ENCODE assay signal across 8 mouse cellular contexts in the genomic region with DNA sequence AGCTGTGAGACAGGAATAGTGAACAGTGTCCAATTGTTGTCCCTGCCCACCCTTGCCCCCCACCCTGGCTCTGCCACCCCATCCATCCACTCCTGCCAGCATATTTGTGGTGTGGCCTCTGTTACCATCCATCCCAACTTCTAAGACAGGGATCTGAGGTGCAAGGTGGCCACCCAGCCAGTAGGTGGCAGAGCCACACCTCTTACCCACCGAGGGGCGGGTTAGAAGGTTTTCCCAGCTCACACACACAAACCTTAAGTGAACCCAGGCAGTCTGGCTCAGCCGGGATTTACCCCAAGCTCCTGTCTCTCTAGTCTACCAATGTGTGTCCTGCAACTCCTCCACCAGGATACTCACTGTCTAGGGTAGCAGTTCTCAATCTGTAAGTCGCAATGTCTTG. TPM values are rescaled to one million over a fixed set of nuclear protein-coding genes. Genes with fewer than 3 reads are reported as not detected.
DNase-seq lines count a peak whose midpoint lies in the region; ATAC-seq and TF ChIP-seq lines count a peak whose summit lies in the region.

No protein-coding gene starts in this region.

- H3K27ac ChIP-seq in intestine, postnatal 0 days (ENCODE audit: low read depth, low read length), result no peak overlapping the region
- no peak overlapping the region for H3K27ac ChIP-seq in intestine, embryonic 16.5 days (ENCODE audit: low read length)
- H3K27ac ChIP-seq in liver, embryonic 13.5 days, result no peak overlapping the region
- no peak overlapping the region for H3K27ac ChIP-seq in intestine, embryonic 15.5 days

- H3K4me2 ChIP-seq in intestine, postnatal 0 days (replicated peaks; ENCODE audit: low read depth), result no peak overlapping the region
- H3K4me2 ChIP-seq in intestine, embryonic 16.5 days (ENCODE audit: low read depth, low read length), result no peak overlapping the region
- no peak overlapping the region for H3K4me2 ChIP-seq in liver, embryonic 13.5 days
- H3K4me2 ChIP-seq in intestine, embryonic 15.5 days (replicated peaks), result no peak overlapping the region

- H3K9me3 ChIP-seq in intestine, postnatal 0 days (ENCODE audit: control insufficient read depth), result no peaks in the 10 kb centered on the region
- H3K9me3 ChIP-seq in intestine, embryonic 16.5 days (ENCODE audit: control insufficient read depth, low read length), result no peaks in the 10 kb centered on the region
- H3K9me3 ChIP-seq in liver, embryonic 13.5 days (replicated peaks), result no peaks in the 10 kb centered on the region
- H3K9me3 ChIP-seq in intestine, embryonic 15.5 days, result no peaks in the 10 kb centered on the region

- 20% methylated on average over 4 of the region's 4 CpGs for WGBS in intestine, postnatal 0 days
- WGBS in intestine, embryonic 16.5 days, result 22% methylated on average over 4 of the region's 4 CpGs
- WGBS in liver, embryonic 13.5 days (ENCODE audit: insufficient replicate concordance), result 21% methylated on average over 4 of the region's 4 CpGs
- 22% methylated on average over 4 of the region's 4 CpGs for WGBS in intestine, embryonic 15.5 days

- no peaks in the 10 kb centered on the region for H3K36me3 ChIP-seq in intestine, postnatal 0 days (ENCODE audit: control insufficient read depth, insufficient read depth)
- no peaks in the 10 kb centered on the region for H3K36me3 ChIP-seq in intestine, embryonic 16.5 days (ENCODE audit: control insufficient read depth, insufficient read depth, low read length)
- H3K36me3 ChIP-seq in liver, embryonic 13.5 days, result no peaks in the 10 kb centered on the region
- no peaks in the 10 kb centered on the region for H3K36me3 ChIP-seq in intestine, embryonic 15.5 days

- no peak overlapping the region for H3K9ac ChIP-seq in intestine, postnatal 0 days (ENCODE audit: low read depth, low read length)
- no peak overlapping the region for H3K9ac ChIP-seq in intestine, embryonic 16.5 days (ENCODE audit: low read depth, low read length)
- H3K9ac ChIP-seq in liver, embryonic 13.5 days, result no peak overlapping the region
- H3K9ac ChIP-seq in intestine, embryonic 15.5 days, result no peak overlapping the region

- H3K4me3 ChIP-seq in intestine, postnatal 0 days (ENCODE audit: low read depth, low read length), result no peak overlapping the region
- H3K4me3 ChIP-seq in intestine, embryonic 16.5 days (ENCODE audit: low read length), result no peak overlapping the region
- no peak overlapping the region for H3K4me3 ChIP-seq in liver, embryonic 13.5 days (replicated peaks)
- no peak overlapping the region for H3K4me3 ChIP-seq in intestine, embryonic 15.5 days (replicated peaks)

- CTCF ChIA-PET in Patski (lab: Charles Lee), result interaction anchor here (0.8 to 1.3 kb wide), 5 partner anchors 11 to 217 kb away, joined by 3 to 4 read pairs (median 3); no protein-coding TSS in a partner anchor

- H3K4me1 ChIP-seq in intestine, postnatal 0 days (replicated peaks; ENCODE audit: control insufficient read depth, insufficient read depth, low read length), result no peaks in the 10 kb centered on the region
- no peaks in the 10 kb centered on the region for H3K4me1 ChIP-seq in intestine, embryonic 16.5 days (ENCODE audit: control insufficient read depth, insufficient read depth, low read length)
- no peaks in the 10 kb centered on the region for H3K4me1 ChIP-seq in liver, embryonic 13.5 days (replicated peaks)
- 0 out of 2 replicates have a peak, but pooled peaks cover 2% of the 10 kb centered on the region for H3K4me1 ChIP-seq in intestine, embryonic 15.5 days (replicated peaks)

- in situ Hi-C loops in Patski (cut with MboI; ENCODE audit: low pct_unique_long_range_greater_than_20kb), result no loop called here

- POLR2A ChIA-PET in Patski (lab: Charles Lee), result interaction anchor here (1.1 kb wide), 1 partner anchor 57 kb away, joined by 3 read pairs; a partner anchor contains a TSS

- no peaks in the 10 kb centered on the region for H3K27me3 ChIP-seq in intestine, postnatal 0 days (replicated peaks; ENCODE audit: control insufficient read depth, insufficient read depth, low read length)
- H3K27me3 ChIP-seq in intestine, embryonic 16.5 days (replicated peaks; ENCODE audit: control insufficient read depth, insufficient read depth, low read length), result no peaks in the 10 kb centered on the region
- H3K27me3 ChIP-seq in Patski, result no peaks in the 10 kb centered on the region
- peaks cover 10% of the 10 kb centered on the region; the same call in 1 of the 2 replicates for H3K27me3 ChIP-seq in liver, embryonic 13.5 days
- no peaks in the 10 kb centered on the region; the same call in 1 of the 2 replicates for H3K27me3 ChIP-seq in intestine, embryonic 15.5 days (replicated peaks)

- peak; percentile 77 for TF ChIP-seq CTCF in intestine, postnatal 0 days (IDR thresholded peaks at IDR 0.05; ENCODE audit: low read depth)
- no peak for TF ChIP-seq CTCF in Patski (IDR thresholded peaks at IDR 0.05)

- DNase-seq in CD4-positive helper T cell, adult 2 months (ENCODE audit: low read depth, low spot score), result peak; percentile 59
- no peak for DNase-seq in Patski (ENCODE audit: low read depth, low spot score)
- peak; percentile 51 for DNase-seq in embryo, embryonic 11 days
- DNase-seq in liver, embryonic 13.5 days, result no peak
- peak; percentile 60 for DNase-seq in thymus, postnatal 0 days (ENCODE audit: low spot score)

- no peak for ATAC-seq in intestine, postnatal 0 days
- ATAC-seq in intestine, embryonic 16.5 days, result no peak
- peak; percentile 31 for ATAC-seq in Patski
- ATAC-seq in liver, embryonic 13.5 days (ENCODE audit: low read depth), result 0 out of 2 replicates have a peak, but pooled peaks have one; percentile 20
- no peak for ATAC-seq in intestine, embryonic 15.5 days

RNA-seq across cellular contexts. Expression of a gene that starts 30.5 kb away (rescaled TPM):
- 0.44 and 0.48 TPM in 2 replicates for polyA plus RNA-seq in intestine, postnatal 0 days (2015; fragmentation: Nextera tagmentation; extraction: Ambion mirVana)
- polyA plus RNA-seq in intestine, embryonic 16.5 days (2015; fragmentation: Nextera tagmentation; extraction: Ambion mirVana), result 0.44 and 0.83 TPM in 2 replicates
- 0.10 TPM for polyA plus RNA-seq in Patski (2021)
- polyA plus RNA-seq in liver, embryonic 13.5 days (2015; fragmentation: Nextera tagmentation; extraction: Ambion mirVana), result 0.02 and 0.07 TPM in 2 replicates
- polyA plus RNA-seq in thymus, postnatal 0 days (2015; fragmentation: Nextera tagmentation; extraction: Ambion mirVana), result 0.09 and 0.21 TPM in 2 replicates
- 0.30 and 0.60 TPM in 2 replicates for polyA plus RNA-seq in intestine, embryonic 15.5 days (2015; fragmentation: Nextera tagmentation; extraction: Ambion mirVana)

RNA-seq across cellular contexts. Expression of a gene that starts 32.3 kb away (rescaled TPM):
- 8.1 and 8.2 TPM in 2 replicates for polyA plus RNA-seq in intestine, postnatal 0 days (2015; fragmentation: Nextera tagmentation; extraction: Ambion mirVana)
- 9.9 and 10.9 TPM in 2 replicates for polyA plus RNA-seq in intestine, embryonic 16.5 days (2015; fragmentation: Nextera tagmentation; extraction: Ambion mirVana)
- polyA plus RNA-seq in Patski (2021), result 343 TPM
- 3.5 and 4.0 TPM in 2 replicates for polyA plus RNA-seq in liver, embryonic 13.5 days (2015; fragmentation: Nextera tagmentation; extraction: Ambion mirVana)
- polyA plus RNA-seq in thymus, postnatal 0 days (2015; fragmentation: Nextera tagmentation; extraction: Ambion mirVana), result 5.0 and 6.0 TPM in 2 replicates
- polyA plus RNA-seq in intestine, embryonic 15.5 days (2015; fragmentation: Nextera tagmentation; extraction: Ambion mirVana), result 11.6 and 12.4 TPM in 2 replicates

RNA-seq across cellular contexts. Expression of a gene that starts 56.6 kb away (rescaled TPM):
- polyA plus RNA-seq in intestine, postnatal 0 days (2015; fragmentation: Nextera tagmentation; extraction: Ambion mirVana), result 31.3 and 37.2 TPM in 2 replicates
- 61.4 and 71.9 TPM in 2 replicates for polyA plus RNA-seq in intestine, embryonic 16.5 days (2015; fragmentation: Nextera tagmentation; extraction: Ambion mirVana)
- 40.5 TPM for polyA plus RNA-seq in Patski (2021)
- 59.8 and 71.9 TPM in 2 replicates for polyA plus RNA-seq in liver, embryonic 13.5 days (2015; fragmentation: Nextera tagmentation; extraction: Ambion mirVana)
- 115 and 138 TPM in 2 replicates for polyA plus RNA-seq in thymus, postnatal 0 days (2015; fragmentation: Nextera tagmentation; extraction: Ambion mirVana)
- polyA plus RNA-seq in intestine, embryonic 15.5 days (2015; fragmentation: Nextera tagmentation; extraction: Ambion mirVana), result 80.8 and 85.4 TPM in 2 replicates

Comparison
In these comparisons a context has a peak if more than half of its experiments do, and no peak if none do; other contexts are left out.
1. ATAC-seq: peak in Patski (single experiment) and liver, embryonic 13.5 days (single experiment); none in intestine, postnatal 0 days (single experiment), intestine, embryonic 16.5 days (single experiment) and intestine, embryonic 15.5 days (single experiment).
2. DNase-seq: peak in CD4-positive helper T cell, adult 2 months (single experiment), embryo, embryonic 11 days (single experiment) and thymus, postnatal 0 days (single experiment); none in Patski (single experiment) and liver, embryonic 13.5 days (single experiment).
3. RNA of a gene that starts 32.3 kb away (polyA plus RNA-seq): 343 TPM in Patski (single experiment); 11.6 to 12.4 TPM in intestine, embryonic 15.5 days, 9.9 to 10.9 TPM in intestine, embryonic 16.5 days, 8.1 to 8.2 TPM in intestine, postnatal 0 days, 5.0 to 6.0 TPM in thymus, postnatal 0 days and 3.5 to 4.0 TPM in liver, embryonic 13.5 days; every median in the first group is over 10 times any median in the second.